Mouse (Mus musculus): ENCODE results near the gene Tas1r3.

The Tas1r3 gene

DNA sequence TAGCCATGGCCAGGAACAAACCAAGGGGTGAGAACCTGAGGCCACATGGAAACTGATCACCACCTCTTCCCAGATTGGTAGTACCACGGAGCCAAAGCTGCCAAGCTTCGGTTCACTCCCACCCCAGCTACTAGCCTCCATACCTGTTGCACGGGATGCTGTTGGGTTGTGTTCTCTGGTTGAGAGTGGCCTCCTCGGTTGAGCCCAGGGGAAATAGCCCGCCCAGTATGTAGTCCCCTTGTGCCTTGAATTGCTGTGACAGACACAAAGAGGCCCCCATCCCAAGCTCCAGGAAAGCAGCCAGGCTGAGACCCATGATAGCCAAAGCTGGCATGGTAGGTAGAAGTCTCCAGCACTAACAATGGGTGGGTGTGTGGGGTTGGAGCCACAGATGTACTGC lies at the start of gene Tas1r3:
TSS of gene Tas1r3 (minus strand) at position 362 of the 400 bp plus-strand sequence.
- no peak for DNase-seq (ENCODE audit: low read depth, low spot score)

DNA sequence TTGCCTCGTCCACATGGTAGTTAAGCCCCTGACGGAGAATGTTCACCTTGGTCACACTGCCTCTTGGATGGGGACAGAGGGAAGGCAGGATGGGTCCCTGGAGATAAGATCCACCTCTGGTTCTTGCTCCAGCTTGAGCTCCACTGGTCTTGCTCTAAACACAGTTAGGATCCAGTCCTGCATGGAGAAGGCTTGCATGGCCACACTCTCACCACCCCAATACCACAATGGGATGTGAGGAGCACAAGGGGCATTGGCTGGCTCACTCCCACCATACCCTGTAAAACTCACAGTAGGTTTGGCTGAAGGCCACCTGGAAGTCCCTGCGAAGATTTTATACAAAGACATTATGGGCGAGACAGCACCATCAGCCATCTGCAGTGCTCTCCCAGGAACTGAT lies 45.6 kb upstream of the Tas1r3 start:
- no peak for DNase-seq (ENCODE audit: low read depth, low spot score)

- DNase-seq (ENCODE audit: low read depth, low spot score) = no peak
These were observed 45.1 kb upstream of the Tas1r3 start for GRCm38 (mm10) chr4:155908281-155908680.

DNA sequence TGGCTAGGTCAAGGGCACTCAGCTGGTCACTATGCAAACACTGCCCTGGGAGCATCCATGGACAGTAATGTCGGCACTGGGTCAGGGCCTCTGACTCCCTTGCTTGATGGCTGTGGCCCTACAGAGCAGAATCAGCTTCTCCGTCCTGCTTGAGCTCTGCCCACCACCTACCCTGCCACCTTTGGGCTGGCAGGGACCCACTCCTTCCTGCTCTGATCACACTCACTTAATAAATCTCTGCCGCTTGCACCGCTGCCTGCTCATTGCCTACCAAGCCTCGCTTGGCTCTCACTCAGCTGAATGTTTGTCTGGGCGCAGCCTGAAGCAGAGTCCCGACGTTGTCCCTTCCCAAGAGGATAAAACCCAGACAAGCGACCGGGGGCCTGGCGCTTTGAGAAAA lies 43.8 kb upstream of the Tas1r3 start:
- no peak for DNase-seq (ENCODE audit: low read depth, low spot score)

- no peak for DNase-seq (ENCODE audit: low read depth, low spot score)
These were observed 43.0 kb upstream of the Tas1r3 start for GRCm38 (mm10) chr4:155906125-155906524.

DNA sequence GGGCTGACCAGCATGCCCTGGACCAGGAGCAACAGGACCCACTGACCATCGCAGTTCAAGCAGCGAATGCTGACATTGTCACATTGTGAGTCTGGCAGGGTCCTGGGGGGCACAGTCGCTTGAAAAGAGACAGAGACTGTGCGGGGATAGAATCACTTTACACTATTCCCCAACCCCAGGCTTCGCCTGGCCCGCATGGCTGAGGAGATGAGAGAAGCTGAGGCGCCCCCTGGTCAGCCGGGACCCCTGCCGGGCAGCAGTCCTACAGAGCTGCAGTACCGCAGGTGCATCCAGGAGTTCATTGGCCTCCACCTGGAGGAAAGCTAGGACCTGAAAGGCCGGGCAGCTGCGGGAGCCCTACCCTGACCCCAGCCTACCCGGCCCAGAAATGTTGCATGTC lies 42.5 kb upstream of the Tas1r3 start:
- DNase-seq (ENCODE audit: low read depth, low spot score) = no peak

DNA sequence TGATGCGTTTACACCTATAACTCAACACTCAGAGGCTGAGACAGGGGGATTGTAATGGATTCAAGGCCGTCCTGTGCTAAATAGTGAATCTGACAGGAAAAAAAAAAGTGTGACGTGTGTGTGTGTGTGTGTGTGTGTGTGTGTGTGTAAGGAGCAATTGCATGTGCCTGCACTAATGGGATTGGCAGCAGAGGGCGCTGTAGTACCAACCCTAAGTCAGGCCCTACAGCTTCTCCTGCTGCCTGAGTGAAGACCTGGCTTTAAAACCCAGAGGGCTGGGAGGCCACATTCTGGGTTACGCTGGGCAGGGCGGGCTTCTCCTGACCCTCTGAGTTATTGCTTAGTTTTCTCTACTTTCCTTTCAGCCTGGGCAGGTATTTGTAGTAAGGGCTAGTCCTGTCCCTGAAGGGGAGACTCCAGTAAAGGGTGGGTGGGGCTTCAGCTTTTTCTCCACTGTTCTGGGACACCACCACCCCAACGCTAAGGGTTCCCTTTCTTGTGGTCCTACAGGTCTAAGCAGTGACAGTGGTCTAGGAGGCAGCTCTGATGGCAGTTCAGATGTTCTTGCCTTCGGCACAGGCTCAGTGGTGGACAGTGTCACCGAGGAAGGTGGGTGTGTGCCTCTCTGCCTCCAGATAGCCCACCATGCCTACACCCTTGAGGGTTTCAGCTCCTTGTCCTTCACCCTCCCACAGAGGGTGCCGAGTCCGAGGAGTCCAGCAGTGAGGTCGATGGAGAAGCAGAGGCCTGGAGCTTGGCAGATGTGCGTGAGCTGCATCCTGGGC lies 41.3 kb upstream of the Tas1r3 start:
- DNase-seq (ENCODE audit: low read depth, low spot score) = no peak

- no peak for DNase-seq (ENCODE audit: low read depth, low spot score)
These were observed 40.1 kb upstream of the Tas1r3 start for GRCm38 (mm10) chr4:155903246-155903645.

DNA sequence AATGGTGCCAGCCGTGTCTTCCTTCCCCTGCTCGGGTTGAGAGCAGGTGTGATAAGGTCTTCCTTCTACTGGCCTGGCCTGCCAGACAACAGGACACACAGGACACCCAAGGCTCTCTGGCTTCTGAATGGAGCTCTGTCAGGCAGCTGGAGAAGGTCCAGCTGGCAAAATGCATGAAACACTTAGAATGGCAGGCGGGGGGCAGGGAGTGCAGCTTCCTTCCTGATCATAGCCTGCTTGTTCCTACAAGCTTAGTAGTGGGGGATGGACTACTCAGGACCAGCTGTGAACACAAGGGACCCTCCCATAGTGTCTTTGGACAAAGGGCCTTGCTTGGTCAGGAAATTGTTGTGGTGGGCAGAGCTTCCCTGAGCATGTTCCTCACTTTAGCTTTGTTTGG lies 38.0 kb upstream of the Tas1r3 start:
- DNase-seq (ENCODE audit: low read depth, low spot score) = no peak

GRCm38 (mm10) chr4:155899355-155899754 lies 36.2 kb upstream of the Tas1r3 start:
- no peak for DNase-seq (ENCODE audit: low read depth, low spot score)

DNA sequence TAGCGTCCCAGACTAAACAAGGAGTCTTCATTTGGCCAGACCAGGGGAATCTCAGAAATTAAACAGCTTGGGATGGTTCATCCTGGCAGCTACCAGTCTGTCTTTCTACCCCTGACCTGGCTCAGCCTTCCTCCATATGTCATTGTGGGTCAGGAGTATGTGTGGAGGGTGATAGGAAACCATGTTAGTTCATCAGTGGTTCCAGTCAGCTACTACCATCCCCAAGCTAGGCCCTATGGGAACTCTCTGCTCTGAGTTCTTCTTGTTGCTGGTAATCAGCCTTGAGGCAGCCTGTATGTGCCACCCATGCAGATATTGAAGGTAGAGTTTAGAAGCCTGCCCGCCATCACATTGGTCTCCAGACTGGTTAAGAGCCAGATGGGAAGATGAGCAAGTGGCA lies 35.2 kb upstream of the Tas1r3 start:
- DNase-seq (ENCODE audit: low read depth, low spot score) = no peak

DNA sequence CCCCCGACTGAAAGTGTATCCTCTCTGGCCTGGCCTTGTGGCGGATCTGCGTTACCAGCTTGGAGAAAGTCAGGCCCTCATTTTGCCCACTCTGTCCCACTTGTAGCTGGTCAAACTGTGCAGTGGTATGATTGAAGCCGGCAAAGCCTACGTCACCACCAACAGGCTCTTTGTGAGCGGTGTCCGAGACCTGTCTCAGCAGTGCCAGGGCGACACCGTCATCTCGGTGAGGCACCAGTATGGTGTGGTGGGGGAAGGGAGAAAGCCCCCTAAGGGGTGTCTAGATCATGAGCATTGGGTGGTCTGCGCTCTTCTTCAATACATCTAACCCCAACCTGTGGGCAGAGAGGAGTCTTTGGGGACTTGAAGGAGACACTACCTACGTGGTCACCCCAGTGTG lies 33.3 kb upstream of the Tas1r3 start:
- DNase-seq (ENCODE audit: low read depth, low spot score) = no peak

GRCm38 (mm10) chr4:155895826-155896225 lies 32.7 kb upstream of the Tas1r3 start:
- no peak for DNase-seq (ENCODE audit: low read depth, low spot score)

DNA sequence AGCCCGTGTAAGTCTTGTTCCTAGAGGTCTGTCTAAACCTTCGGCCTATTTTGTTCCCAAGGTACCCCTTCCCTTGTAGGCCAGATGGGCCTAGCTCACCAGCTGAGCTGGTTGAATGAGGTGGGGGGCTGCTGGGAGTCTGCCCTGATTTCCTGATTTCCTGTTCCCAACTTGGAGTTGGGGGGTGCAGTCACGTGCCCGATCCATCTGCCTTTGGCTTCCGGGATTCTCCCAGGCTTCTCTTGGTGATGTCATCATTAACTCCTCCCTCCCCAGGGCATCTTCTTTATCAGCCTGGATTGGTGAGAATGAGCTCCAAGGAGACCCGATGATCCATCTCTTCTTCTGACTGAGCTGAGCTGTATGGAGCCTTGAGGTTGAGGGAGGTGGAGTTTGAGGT lies 32.1 kb upstream of the Tas1r3 start:
- peak; percentile 36 for DNase-seq (ENCODE audit: low read depth, low spot score)

DNA sequence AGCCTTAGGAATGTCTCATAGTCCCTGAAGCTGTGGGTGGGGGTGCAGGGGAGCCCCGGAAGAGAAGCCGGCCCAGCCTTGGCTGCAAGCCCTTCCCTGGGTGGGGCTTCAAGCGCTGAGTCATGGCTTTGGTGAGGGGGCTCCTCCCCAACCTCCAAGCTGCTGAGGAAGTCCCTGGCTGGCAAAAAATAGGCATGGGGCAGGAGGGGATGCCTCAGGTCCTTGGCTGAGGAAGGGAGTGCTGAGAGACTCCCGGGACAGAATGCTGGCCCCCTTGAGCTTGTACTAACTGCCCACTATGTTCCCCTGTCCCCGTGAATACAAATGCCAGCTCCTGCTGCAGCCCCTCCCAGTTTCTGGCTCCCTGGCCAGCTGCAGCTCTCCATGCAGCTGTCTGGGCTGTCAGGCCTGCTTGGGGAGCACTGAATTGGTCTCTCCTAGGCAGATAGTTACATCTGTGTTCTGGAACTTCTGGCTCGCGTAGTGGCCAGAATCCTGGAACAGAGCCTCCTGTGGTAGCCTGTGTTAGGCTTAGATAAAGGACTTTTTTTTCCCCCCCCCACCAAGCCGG lies 31.2 kb upstream of the Tas1r3 start:
- no peak for DNase-seq (ENCODE audit: low read depth, low spot score)

DNA sequence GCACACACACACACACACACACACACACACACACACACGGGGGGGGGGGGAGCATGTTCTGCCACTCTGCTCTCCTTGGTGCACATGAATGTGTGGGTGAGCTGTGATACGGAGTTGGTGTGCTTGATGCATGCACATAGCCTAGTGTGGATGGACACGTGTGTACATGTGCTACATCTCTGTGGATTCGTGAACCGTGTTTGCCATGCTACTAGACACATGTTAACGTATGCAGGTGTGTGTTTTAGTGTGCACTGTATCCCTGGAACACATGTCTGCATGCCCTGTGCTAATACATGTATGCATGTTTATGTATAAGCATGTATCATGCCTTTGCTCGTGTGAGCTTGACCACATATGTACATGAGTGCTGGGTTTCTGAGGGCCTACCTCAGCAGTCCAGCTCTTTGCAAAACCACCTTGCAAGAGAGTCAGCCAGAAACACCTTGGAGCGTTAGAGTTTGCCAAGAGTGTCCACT lies 30.1 kb upstream of the Tas1r3 start:
- no peak for DNase-seq (ENCODE audit: low read depth, low spot score)

DNA sequence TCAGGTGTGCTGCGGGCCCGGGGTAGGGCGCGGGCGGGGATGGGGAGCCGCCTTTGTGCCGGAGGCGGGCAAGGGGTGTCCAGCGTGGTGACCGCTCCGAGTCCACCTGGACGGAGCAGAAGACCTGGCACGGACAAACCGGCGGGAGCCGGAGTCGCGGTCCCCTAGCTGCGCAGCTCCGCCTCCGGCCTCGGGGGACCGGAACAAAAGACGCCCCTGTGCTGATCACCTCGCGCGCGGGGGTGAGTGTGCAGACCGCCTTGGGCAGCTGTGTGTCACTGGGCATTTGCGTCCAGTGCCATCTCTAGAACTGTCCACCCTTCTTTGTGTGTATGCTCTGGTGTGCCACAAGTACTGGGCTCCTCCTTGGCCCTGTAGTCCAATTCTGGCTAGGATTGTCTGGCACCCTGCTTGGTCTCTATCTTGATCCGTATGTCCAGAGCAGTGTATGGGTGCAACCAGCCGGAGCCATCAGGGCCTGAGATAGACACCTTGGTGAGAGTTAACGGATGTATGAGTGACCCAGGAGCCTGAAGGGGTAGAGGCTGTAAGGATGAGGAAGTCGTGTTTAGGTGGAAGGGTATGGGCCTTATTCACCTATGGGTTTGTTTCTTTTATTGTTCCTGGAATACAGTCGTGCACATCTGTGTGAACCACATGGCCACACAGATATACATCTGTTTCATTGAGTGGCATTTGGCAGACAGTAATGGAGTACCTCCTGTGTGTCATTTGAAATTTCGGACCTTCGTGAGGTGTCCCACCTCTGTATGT lies 29.5 kb upstream of the Tas1r3 start:
- DNase-seq (ENCODE audit: low read depth, low spot score) = no peak

- peak; percentile 80 for DNase-seq (ENCODE audit: low read depth, low spot score)
These were observed 28.9 kb upstream of the Tas1r3 start for GRCm38 (mm10) chr4:155892017-155892416.

GRCm38 (mm10) chr4:155891551-155892001 lies 28.4 kb upstream of the Tas1r3 start, which contains the start of the genes Pusl1 and Acap3:
Pusl1 (minus strand) TSS chr4:155891781.
Acap3 (plus strand) TSS chr4:155891822.
- peak; percentile 91 for DNase-seq (ENCODE audit: low read depth, low spot score)

DNA sequence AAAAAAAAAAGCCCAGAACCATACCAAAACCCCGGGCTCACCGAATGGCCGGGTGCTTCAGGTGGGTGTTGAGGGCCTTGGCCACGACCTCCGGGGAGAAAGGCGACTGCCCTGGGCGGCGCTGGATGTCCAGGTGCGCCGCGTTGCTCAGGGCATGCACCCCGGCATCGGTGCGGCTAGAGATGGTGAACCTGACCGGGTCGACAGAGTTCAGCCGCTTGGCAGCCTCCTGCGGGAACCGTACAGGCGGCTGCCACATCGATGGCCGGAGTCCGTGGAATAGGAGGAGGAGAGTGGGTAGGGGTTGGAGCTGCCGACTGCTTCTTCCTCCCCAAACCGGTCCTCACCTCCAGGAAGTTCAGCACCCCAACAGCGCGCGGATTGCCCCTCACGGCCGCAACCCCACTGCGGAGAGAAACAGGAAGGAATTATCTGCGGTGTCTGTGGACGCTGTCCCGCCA lies 27.9 kb upstream of the Tas1r3 start:
- DNase-seq (ENCODE audit: low read depth, low spot score) = no peak

DNA sequence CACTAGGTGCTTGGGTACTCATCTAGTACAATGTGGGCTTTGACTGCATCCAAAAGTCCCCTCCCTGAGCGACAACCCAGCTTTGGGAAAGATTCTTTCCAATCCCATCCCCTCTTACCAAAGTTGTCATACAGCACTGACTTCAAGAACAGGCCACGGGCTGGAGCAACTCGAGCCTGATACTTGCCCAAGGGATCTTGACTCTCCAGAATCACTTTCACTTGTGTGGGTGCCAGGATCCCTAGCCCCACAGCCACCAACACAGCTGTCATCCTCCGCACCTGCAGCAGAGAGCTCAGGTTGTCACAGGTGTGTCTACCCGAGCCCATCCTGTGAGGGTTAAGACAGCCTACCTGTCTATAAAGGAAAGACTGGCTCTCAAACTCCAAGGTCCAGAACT lies 26.2 kb upstream of the Tas1r3 start:
- no peak for DNase-seq (ENCODE audit: low read depth, low spot score)

DNA sequence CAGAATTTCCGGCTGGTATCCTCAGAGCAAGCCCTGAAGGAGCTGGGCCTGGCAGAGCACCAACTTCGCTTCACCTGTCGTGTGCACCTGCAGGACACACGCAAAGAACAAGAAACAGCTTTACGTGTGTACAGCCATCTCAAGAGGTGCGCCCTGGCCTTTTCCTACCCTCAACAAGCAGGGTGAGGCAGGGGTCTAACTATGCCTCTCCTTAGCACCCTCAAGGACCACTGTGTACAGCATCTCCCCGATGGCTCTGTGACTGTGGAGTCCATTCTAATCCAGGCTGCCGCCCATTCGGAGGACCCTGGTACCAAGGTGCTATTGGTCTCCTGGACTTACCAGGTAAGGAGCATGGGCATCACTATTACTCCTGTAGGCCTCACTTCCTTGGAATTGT lies 25.0 kb upstream of the Tas1r3 start:
- DNase-seq (ENCODE audit: low read depth, low spot score) = no peak

Data from brain, embryonic 18.5 days (tissue).